Mouse (Mus musculus) kidney, embryonic 16.5 days (tissue): ENCODE results near the gene Vps39. TPM values are rescaled to one million over a fixed set of nuclear protein-coding genes. Genes with fewer than 3 reads are reported as not detected.

Experiments used
- ATAC-seq: fragments of 200-750 bp; cut with Nextera tagmentation; 2 replicates; pipeline ENCODE4 v1.8.0; 2017; ENCODE audit warnings: moderate TSS enrichment; ENCODE audit not compliant: low FRiP score, low TSS enrichment
- H3K27ac ChIP-seq: fragments of 300-500 bp; sonication (generic); 2 replicates; pipeline ENCODE4 v1.5.1; 2014; ENCODE audit warnings: low read length
- H3K27me3 ChIP-seq: fragments of 300-500 bp; sonication (generic); 2 replicates; pipeline ENCODE4 v1.6.1; 2014; ENCODE audit warnings: low read length, control low read depth, mixed read lengths; ENCODE audit not compliant: insufficient read depth
- H3K36me3 ChIP-seq: fragments of 300-500 bp; sonication (generic); 2 replicates; pipeline ENCODE4 v1.6.1; 2014; ENCODE audit warnings: low read length, control low read depth, mixed read lengths; ENCODE audit not compliant: insufficient read depth
- H3K4me1 ChIP-seq: fragments of 300-500 bp; sonication (generic); 2 replicates; pipeline ENCODE4 v1.6.1; 2014; ENCODE audit warnings: low read length, control low read depth, mixed read lengths; ENCODE audit not compliant: insufficient read depth
- H3K4me2 ChIP-seq: fragments of 300-500 bp; sonication (generic); replicated peaks from 2 replicates; pipeline ENCODE4 v1.6.1; 2014; ENCODE audit warnings: low read depth, low read length
- H3K4me3 ChIP-seq: fragments of 300-500 bp; sonication (generic); 2 replicates; pipeline ENCODE4 v1.5.1; 2014; ENCODE audit warnings: mild to moderate bottlenecking, low read length
- H3K9ac ChIP-seq: fragments of 300-500 bp; sonication (generic); replicated peaks from 2 replicates; pipeline ENCODE4 v1.6.1; 2014; ENCODE audit warnings: low read length
- H3K9me3 ChIP-seq: fragments of 300-500 bp; sonication (generic); 2 replicates; pipeline ENCODE4 v1.6.1; 2016; ENCODE audit warnings: low read length, control low read depth
- WGBS: fragments of 180-500 bp; shearing (Covaris S2); extraction: QIAGEN DNeasy Blood & Tissue Kit; methylation state at CpG from one replicate; pipeline ENCODE4 v1.1.7; 2014; 5-methylcytosine and 5-hydroxymethylcytosine counted together
- polyA plus RNA-seq: library from polyadenylated mRNA; unstranded; fragments of >200 nt; fragmentation: Nextera tagmentation; extraction: Ambion mirVana; gene quantifications from 2 replicates; pipeline ENCODE4 v1.2.1, GENCODE M21; 2015

Vps39 gene
- polyA plus RNA-seq, 1 experiment from 2014 or later, result 22.7 TPM

- Histone ChIP-seq H3K9ac (no peak overlapping the region), H3K4me1 (no peaks in the 10 kb centered on the region), H3K36me3 (peaks cover 57% of the 10 kb centered on the region), H3K9me3 (no peaks in the 10 kb centered on the region), H3K27ac (no peak overlapping the region), H3K4me2 (no peak overlapping the region), H3K4me3 (no peak overlapping the region), H3K27me3 (no peaks in the 10 kb centered on the region)
- ATAC-seq, result no peak
- WGBS, result 49% methylated on average over 3 of the region's 3 CpGs
Measured at GRCm38 (mm10) chr2:120366501-120366900, 13.6 kb upstream of the Vps39 start.

- no peak overlapping the region for H3K27ac ChIP-seq
- no peak for ATAC-seq
- WGBS, result 82% methylated on average over 1 of the region's 1 CpGs
- no peaks in the 10 kb centered on the region for H3K4me1 ChIP-seq
- no peak overlapping the region for H3K4me3 ChIP-seq
- H3K36me3 ChIP-seq, result peaks cover 49% of the 10 kb centered on the region
- no peak overlapping the region for H3K4me2 ChIP-seq
- H3K9me3 ChIP-seq, result no peaks in the 10 kb centered on the region
- no peaks in the 10 kb centered on the region for H3K27me3 ChIP-seq
- no peak overlapping the region for H3K9ac ChIP-seq
Measured at GRCm38 (mm10) chr2:120360425-120360824, 7.5 kb upstream of the Vps39 start.

GRCm38 (mm10) chr2:120351321-120351720, 1.6 kb downstream of the Vps39 start:
- Histone ChIP-seq H3K27me3 (no peaks in the 10 kb centered on the region), H3K36me3 (peaks cover 23% of the 10 kb centered on the region), H3K4me1 (peaks cover 7% of the 10 kb centered on the region; the same call in 1 of the 2 replicates), H3K9ac (no peak overlapping the region), H3K9me3 (no peaks in the 10 kb centered on the region), H3K27ac (no peak overlapping the region), H3K4me3 (no peak overlapping the region), H3K4me2 (no peak overlapping the region)
- no peak for ATAC-seq
- 85% methylated on average over 5 of the region's 5 CpGs for WGBS

GRCm38 (mm10) chr2:120348120-120348519, 4.8 kb downstream of the Vps39 start:
- Histone ChIP-seq H3K27ac (no peak overlapping the region), H3K9me3 (no peaks in the 10 kb centered on the region), H3K9ac (no peak overlapping the region), H3K4me2 (no peak overlapping the region), H3K4me3 (no peak overlapping the region), H3K4me1 (peaks cover 7% of the 10 kb centered on the region; the same call in 1 of the 2 replicates), H3K27me3 (no peaks in the 10 kb centered on the region), H3K36me3 (peaks cover 28% of the 10 kb centered on the region; the same call in 1 of the 2 replicates)
- WGBS, result 70% methylated on average over 9 of the region's 9 CpGs
- ATAC-seq, result no peak

DNA sequence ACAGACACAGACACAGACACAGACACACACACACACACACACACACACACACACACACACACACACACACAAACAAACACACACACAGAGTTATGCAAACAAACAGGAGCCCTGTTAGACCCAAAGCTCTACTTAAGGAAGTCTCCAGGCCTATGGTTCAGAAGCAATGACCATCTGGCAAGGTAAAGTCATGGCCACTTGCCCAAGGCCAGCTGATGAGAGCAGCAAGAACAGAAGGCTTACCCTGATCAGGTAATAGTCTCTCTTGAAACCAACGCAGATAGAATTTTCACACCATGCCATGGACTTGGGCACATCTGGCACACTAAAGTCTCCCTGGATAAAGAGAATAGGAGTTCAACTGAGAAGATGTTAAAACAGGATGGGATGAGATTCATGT, 11.2 kb downstream of the Vps39 start:
- Histone ChIP-seq H3K4me2 (no peak overlapping the region), H3K4me3 (no peak overlapping the region), H3K27ac (no peak overlapping the region), H3K36me3 (peaks cover 47% of the 10 kb centered on the region), H3K9ac (no peak overlapping the region), H3K9me3 (no peaks in the 10 kb centered on the region), H3K4me1 (no peaks in the 10 kb centered on the region), H3K27me3 (no peaks in the 10 kb centered on the region)
- 97% methylated on average over 1 of the region's 1 CpGs for WGBS
- ATAC-seq, result no peak

DNA sequence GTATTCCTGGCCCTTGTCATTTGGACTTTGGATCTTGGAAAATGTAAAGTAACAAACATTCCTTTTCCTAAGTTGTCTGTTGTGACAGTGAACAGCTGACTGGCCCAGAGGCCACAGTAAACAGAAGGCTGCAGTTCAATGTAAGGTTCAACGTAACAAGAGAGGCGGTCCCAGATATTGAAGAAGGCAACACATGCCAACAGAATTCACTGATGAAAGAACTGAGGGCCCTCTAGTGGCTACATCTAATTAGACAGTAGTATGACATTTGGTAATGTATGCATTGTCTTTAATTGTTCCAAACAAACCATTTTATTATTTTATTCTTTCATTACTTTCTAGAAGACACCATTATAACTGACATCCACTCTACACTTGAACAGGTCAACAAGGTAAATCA, 15.1 kb downstream of the Vps39 start:
- Histone ChIP-seq H3K4me1 (no peaks in the 10 kb centered on the region), H3K9me3 (no peaks in the 10 kb centered on the region), H3K27ac (no peak overlapping the region), H3K4me3 (no peak overlapping the region), H3K4me2 (no peak overlapping the region), H3K36me3 (peaks cover 36% of the 10 kb centered on the region), H3K9ac (no peak overlapping the region), H3K27me3 (no peaks in the 10 kb centered on the region)
- no peak for ATAC-seq
- 56% methylated on average over 2 of the region's 2 CpGs for WGBS

DNA sequence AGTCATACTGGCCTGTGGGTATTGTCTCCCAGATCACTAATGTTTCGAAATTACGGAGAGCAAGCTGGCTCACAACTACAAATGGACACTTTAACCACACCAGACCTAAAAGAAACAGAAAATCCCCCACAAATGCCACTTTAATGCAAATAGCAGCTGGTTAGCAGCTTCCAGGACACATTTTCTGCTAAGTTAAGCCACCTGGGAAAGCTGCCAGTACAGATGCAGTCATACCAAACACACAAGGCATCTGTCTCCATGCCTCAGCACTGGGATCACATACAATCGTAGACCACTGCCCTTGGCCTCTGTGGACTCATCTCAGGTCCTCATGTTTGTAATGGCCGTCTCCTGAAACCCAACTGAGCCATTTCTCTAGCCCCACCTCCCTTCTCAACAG, 21.4 kb downstream of the Vps39 start:
- no peaks in the 10 kb centered on the region for H3K27me3 ChIP-seq
- 90% methylated on average over 4 of the region's 4 CpGs for WGBS
- no peak for ATAC-seq
- H3K4me1 ChIP-seq, result no peaks in the 10 kb centered on the region
- no peaks in the 10 kb centered on the region for H3K9me3 ChIP-seq
- H3K9ac ChIP-seq, result no peak overlapping the region
- H3K4me2 ChIP-seq, result no peak overlapping the region
- no peak overlapping the region for H3K4me3 ChIP-seq
- H3K27ac ChIP-seq, result no peak overlapping the region
- H3K36me3 ChIP-seq, result peaks cover 60% of the 10 kb centered on the region

DNA sequence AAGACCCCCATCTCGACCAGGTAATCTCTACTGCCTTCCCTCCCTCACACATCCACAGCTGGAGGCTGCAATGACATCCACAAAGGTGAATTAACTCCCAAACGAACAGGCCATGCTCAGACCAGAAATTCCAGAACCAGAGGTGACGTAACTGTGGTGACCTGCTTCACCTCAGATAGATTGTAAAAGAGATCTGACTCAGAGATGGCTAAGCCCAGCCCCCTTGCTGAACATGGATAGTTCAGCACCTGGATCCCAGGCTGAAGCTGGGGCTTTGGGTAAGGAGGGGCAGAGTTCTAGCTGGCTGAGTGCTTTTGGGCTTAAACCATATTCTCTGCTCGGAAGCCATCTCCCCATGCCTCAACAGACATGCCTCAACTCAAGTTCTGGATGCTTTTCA, 37.9 kb downstream of the Vps39 start:
- no peaks in the 10 kb centered on the region for H3K9me3 ChIP-seq
- H3K4me2 ChIP-seq, result no peak overlapping the region
- no peak for ATAC-seq
- WGBS, result 60% methylated on average over 4 of the region's 4 CpGs
- peaks cover 21% of the 10 kb centered on the region; the same call in 1 of the 2 replicates for H3K36me3 ChIP-seq
- H3K27ac ChIP-seq, result no peak overlapping the region
- H3K4me3 ChIP-seq, result no peak overlapping the region
- H3K27me3 ChIP-seq, result no peaks in the 10 kb centered on the region
- no peak overlapping the region for H3K9ac ChIP-seq
- no peaks in the 10 kb centered on the region for H3K4me1 ChIP-seq

DNA sequence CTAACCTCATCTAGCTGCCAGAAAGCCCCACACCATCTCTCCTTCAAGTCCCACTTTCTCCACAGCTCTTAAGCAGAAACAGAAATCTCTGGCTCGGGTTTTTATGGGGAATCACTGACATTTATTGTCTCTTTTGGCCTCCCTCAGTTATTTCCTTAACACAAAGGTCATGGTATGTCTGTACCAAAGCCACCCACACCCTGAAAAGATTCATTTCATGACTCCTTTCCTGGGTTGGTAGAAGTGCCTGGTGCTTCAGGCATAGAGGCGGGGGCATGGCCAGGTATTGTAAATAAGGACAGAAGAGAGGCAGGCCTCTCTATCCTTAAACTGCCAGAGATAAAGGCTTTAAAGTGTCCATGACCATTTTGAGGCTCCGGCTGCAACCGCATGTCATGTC, 38.5 kb downstream of the Vps39 start:
- H3K9ac ChIP-seq, result no peak overlapping the region
- H3K4me2 ChIP-seq, result no peak overlapping the region
- H3K9me3 ChIP-seq, result no peaks in the 10 kb centered on the region
- no peak overlapping the region for H3K27ac ChIP-seq
- peaks cover 21% of the 10 kb centered on the region; the same call in 1 of the 2 replicates for H3K36me3 ChIP-seq
- WGBS, result 63% methylated on average over 4 of the region's 4 CpGs
- no peak for ATAC-seq
- H3K27me3 ChIP-seq, result no peaks in the 10 kb centered on the region
- no peaks in the 10 kb centered on the region for H3K4me1 ChIP-seq
- H3K4me3 ChIP-seq, result no peak overlapping the region

DNA sequence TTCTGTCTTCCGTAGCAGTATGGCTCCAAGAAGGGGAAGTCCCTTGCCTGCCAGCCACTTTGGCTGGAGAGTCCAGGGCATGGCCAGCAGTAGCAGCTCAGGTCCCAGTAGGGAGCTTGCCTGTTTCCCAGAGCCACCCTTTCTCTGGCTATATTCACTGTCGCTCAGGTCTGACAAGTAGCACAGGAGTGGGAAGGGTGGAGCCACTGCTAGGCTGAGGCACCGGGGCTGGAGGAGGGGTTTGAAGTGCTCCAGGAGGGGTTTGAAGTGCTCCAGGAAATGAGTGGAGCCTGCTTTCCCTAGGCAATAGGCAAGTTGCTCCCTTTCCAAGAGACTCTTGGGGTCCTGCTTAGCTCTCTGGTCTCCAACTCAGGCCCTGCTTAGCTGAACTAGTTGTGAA, 39.0 kb downstream of the Vps39 start, which contains the start of gene Pla2g4f:
TSS of gene Pla2g4f (minus strand) at position 190 of the 400 bp plus-strand sequence.
- no peak within 1 kb of the TSS for H3K4me3 ChIP-seq
- H3K4me1 ChIP-seq, result no peaks in the 10 kb centered on the region
- H3K9me3 ChIP-seq, result no peaks in the 10 kb centered on the region
- no peaks in the 10 kb centered on the region for H3K27me3 ChIP-seq
- no peak within 1 kb of the TSS for H3K27ac ChIP-seq
- H3K36me3 ChIP-seq, result peaks cover 18% of the 10 kb centered on the region; the same call in 1 of the 2 replicates
- 48% methylated on average over 3 of the region's 3 CpGs for WGBS
- no peak within 1 kb of the TSS for H3K4me2 ChIP-seq
- H3K9ac ChIP-seq, result no peak within 1 kb of the TSS
- no peak for ATAC-seq
